Mouse (Mus musculus): Measurements from ENCODE around the gene Ngfr.
"Not testable (repeated sequence)": the region's sequence is repeated elsewhere in the genome, so short reads cannot be mapped to it uniquely, and the experiment has no call there.

Gene Ngfr

DNA sequence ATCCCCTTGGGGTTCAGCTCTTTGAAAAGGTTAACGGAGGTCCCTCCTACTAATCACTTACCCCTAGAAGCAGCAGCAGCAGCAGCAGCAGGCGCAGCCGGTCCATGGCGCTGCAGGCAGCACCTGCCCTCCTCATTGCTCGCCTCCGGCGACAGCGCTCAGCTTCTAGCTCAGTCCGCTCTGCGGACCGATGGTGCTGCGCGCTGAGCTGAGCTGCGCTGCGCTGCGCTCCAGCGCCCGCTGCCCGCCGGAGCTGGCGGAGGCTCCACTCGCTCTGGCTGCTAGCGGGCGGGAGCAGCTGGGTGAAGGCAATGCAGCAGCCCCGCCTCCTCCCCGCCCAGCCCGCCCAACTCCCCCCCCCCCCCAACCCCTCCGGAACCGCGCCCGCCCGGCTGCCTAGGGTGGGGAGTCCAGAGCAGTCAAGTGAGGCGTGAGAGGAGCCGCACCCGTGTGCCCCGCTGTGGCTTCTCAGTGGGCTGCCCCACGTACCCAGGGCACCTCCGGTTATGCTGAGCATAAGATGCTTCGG, at the start of gene Ngfr:
Gene Ngfr, minus strand, starts transcription at position 313 of the 529 bp plus-strand sequence.
- DNase-seq = peak; percentile 35 to 69

DNA sequence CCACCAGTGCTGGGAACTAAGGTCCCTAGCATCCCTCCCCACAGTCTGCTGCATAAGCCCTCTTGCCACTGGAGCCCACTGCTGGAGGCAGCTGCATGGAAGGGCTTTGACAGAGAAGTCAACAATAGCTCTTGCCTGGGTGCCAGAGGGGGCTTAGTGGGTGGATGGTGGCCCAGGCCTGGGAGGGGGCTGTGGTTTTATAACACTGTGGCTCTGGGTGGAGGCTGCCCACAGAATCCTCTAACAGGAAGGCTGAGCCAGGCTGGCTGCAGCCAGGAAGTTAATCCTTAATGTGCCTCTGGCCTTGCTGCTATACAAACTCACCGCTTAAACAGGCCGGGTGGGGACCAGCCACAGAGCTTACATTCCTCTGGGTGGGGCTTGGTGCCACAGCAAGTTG, 47.5 kb upstream of the Ngfr start:
- DNase-seq = no peak

DNA sequence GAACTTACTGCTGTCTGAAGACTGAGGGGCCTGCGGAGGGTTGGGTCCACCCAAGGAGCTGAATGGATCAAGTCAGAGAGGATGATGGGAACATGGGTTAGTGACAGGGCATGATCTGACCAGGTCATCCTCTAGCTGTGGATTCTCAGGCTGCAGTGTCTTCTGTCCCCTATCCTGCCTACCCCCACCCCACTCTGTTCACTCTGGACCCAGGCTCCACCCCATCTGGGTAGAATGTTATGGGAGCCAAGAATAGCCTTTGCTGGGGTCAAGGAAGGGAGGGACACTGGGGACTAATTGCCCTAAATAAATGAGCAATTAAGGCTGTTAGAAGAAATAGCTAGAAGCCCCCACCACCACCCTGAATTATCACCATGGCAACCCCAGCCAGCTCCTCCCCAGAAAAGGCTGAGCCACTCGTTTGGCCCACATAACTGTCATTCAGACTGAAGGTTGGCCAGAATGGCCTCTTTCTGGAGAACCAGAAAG, 46.0 kb upstream of the Ngfr start:
- DNase-seq = no peak

DNA sequence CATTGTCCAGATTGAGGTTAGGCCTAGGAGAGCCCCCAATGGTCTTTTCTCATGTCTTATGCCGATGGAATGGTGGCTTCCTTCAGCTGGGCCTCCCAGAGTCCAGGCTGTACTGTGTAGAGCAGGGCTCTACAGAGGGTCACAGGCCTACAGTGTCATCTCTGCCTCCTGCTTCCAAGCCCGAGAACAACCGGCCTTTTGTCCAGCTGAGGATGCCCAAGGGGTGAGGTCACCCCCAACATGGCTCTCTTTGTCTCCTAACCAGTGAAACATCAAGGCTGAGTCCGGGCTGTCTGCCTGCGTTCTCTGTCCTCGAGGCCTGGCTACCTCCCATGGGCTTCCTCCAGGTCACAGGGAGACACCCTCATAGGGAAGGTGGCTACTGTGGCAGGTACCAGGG, 44.9 kb upstream of the Ngfr start:
- no peak for DNase-seq

DNA sequence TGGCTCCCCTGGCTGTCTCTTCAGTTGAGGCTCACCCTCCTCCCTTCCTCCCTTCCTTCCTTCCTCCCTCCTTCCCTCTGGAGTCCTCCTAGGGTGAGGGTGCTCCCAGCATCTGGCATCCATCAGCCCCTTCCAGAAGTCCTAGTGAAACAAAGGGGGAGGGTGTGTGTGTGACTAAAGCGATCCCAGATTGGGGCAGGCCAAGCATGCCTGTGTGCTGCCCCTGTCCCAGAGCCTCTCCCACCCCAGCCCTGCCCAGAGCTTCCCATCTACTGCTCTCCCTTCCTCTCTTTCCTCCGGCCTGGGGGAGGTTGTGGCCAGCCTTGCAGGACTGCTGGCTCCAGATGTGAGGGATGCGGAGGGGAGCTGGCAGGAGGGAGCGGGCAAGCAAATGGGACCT, 43.8 kb upstream of the Ngfr start:
- DNase-seq = no peak

DNA sequence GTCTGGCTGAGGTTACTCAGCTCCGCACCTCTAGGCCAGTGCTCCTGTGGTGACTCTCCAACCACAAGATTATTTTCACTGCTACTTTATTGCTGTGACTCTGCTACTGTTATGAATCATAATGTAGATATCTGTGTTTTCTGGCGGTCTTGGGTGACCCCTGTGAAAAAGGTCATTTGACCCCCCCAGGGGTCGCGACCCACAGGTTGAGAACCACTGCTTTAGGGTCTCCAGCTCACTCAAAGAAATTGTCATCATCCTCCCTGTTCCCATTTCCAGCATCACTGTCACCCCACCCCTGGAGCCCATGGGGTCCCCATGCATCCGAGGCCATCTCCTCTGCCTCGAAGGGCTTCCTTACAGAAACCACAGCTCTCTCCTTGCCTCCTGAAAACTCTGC, 43.0 kb upstream of the Ngfr start:
- DNase-seq = no peak

DNA sequence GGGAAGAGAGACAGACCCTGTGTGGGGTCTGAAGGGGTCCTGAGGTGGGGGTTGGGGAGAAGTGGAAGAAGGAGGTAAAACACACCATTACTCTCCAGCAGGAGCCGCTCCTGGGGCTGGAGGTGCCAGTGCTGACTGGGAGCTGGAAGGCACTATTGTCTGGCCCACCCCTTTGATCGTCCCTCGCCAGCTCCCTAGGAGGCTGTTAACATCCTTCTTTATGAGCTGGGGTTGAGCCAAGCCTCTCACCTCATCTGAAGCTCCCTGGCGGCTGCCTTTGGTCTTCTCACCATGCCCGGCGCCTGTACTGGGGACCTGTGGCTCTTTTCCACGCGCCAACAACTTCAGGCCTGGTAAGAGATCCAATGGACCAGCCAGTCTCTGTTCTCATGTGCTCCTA, 34.9 kb upstream of the Ngfr start:
- DNase-seq = no peak

DNA sequence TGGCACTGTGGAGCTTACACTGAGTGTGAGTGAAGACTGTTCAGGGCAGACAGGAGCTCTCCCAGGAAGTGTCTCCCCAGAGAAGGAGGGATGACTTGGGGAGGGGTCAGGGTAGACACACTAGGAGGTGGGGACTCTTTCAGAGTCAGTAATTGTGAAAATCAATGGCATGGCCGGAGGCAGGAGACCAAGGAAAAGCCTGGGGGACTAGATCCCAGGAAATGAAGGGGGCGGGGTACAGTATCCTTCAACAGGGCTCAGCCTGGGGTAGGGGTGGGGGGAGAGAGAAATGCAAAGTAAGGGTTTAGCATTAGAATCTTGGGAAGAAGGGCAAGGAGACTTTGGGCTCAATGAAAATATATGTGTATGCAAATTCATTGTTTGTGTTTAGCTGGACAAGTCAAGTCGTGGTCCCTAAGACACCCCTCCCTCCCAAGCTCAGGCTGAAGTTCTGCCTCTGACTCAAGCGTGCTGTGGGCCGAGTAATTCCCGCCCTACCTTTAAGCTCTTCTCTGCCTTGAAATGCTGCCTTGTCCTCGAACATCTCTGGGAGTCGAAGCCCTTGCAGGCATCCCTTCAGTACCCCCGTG, 34.1 kb upstream of the Ngfr start:
- no peak for DNase-seq

DNA sequence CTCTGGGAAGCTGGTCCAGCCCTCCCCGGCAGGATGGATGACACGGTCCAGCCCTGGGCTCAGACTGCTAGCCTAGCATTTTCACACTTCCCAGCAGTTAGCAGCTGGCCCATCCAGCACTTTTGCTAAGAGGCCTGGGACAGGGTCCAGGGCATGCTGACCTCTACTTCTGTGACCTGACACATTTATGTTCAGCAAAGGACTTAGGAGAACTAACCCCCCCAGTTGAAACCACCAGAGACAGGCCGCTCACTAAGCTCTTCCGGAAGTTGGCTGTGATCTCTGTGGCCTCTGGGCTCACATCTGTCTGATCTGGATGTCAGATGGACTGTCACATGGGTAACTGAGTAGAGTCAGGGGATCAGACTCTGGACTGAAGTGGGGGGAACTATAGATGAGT, 33.5 kb upstream of the Ngfr start:
- DNase-seq = peak; percentile 39 to 57

DNA sequence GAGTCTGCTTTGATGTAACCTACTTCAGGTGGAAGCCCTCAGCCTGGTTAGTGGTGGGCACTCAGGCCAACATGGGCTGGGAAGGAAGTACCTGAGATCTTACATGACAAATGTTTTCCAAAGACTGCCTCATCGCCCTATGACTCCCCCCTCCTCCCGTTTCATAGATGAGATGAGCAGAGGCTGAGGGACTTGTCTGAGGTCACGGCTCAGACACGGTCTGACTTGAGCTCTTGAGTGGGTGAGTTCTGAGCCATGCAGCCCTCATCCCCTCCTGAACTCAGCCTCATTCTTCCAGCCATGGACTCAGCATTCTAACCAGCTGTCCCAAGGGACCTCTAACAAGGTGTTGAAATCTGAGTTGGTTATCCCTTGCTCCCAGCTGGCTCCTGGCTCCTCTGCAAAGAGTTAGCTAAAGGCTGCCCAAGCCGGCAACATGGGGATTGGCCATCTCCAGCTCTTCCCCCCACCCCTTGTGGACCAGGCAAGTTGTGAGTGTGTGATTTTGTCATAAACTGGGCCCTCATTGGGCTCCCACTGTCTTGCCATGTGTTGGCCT, 32.4 kb upstream of the Ngfr start:
- DNase-seq = no peak

DNA sequence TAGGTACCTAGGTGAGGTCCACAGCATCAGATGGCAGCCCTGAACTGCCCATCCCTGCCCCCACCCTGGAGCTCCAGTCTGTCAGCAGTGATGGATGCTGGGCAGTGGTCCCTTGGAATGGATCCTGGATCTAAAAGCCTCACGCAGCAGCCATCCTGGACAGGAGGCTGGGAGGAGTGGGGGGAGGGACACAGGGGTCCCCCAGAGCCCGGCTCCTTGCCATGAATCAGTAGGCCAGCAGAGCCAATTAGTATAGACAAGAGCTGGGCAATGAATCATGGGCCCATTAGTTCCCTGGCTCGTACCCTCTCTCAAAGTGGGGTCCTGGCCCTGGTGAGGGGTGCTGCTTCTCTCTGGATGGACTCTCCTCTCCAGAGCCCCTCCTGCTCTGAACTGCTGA, 31.5 kb upstream of the Ngfr start:
- no peak for DNase-seq

DNA sequence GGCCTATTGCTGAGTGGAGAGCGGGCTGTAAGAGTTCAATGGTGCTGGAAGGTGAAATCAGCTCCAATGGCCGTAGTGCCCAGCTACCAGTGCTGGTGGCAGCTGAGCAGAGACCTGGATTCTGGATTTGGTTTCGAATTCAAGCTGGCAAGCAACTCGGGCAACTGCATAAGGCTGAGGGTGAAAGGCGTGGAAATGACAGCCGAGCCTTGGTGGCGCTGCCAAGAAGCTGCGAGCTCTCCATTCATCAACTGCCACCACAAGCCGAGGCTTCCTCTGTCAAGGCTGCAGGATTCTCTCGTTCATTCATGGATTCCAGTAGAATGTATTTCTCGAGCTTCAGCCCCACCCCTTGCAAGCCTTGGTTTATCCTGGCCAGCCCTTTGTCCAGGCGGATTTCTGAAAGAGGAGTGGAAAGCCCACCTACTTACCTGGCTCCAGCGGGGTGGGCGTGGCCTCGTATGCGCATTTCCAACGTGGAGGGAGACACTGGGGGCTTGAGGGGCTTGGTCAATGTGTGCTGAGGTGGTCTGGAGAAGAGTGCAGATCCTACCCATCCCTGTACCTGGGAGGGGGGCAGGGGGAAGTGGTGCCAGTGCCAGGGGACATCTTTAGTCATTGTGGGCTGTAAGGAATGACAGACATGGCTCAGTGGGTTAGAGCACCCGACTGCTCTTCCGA, 30.4 kb upstream of the Ngfr start:
- DNase-seq = no peak

DNA sequence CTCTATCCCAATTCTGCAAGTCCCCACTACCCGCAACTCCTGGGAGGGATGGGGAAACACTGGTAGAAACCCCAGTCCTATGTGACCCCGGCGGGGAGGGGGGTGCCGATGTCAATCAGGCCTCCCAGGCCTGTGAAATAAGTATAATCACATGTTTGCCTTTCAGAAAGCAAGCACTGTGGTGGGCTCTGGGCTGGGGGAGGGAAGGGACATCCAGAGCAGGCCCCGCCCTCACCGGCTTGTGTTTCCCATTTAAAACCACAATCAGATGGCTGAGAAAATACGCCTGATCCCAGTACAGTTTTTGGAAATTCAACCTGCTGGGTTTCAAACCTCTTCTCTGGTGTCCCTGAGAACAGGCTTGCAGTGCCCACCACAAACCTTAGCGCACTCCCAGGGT, 27.2 kb upstream of the Ngfr start:
- DNase-seq = no peak

DNA sequence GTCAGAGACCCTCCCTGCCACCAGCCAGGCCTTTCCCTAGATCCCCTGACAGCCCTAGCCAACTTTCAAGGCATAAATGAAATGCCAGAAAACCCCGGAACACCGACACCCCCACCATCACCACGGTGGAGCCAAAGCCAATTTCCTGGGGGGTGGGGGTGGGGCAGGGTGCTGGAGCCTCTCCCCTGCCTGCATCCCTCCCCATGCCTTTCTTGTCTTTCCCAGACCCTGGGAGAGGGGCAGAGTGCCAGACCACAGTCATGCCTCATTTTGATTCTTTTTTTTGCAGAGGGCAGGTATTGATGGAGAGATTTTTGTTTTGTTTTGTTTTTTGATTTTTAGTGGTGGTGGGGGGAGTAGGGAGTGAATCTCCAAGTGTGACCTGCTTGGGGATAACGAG, 23.7 kb upstream of the Ngfr start:
- no peak for DNase-seq

DNA sequence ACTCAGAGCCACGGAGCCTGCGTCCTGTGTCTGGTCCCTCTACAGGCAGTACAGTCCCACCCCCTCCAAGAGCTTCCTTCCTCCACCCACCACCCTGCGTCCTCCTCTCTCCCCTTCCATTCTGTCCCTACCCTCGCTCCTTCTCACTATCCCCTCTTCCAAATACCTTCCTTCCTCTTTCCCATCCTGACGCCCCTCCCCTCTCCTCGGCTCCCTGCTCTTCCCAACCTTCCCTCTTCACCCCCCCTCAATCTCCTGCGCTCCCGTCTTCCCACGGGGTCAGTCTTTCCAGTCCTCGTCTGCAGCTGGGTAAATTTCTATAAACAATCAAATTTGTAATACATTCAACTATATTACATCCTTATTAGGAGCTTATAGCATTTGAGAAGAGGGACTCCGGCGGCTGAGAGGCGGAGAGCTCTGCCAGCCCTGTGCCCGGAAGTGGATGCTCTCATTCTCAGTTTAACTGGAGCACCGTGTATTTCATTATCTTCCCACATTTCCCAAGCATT, 22.9 kb upstream of the Ngfr start:
- no peak for DNase-seq

DNA sequence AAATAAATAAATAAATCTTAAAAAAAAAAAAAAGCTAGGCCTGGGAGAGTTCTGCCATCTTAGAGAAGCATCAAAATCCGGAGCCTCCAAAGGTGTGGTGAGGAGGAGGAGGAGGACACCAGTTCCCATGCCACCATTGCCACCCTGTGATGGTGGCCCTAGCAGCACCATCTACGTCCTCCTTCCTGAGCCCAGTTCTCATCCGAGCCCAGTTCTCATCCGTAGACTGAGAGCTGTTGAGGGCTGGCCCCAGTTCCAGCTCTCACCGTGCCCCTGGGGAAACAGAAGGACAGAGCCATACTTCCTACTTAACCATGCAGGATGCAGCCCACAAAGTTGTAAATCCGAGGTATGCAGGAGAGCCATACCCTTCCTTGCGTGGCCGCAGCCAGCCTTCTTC, 22.4 kb upstream of the Ngfr start:
- no peak for DNase-seq

DNA sequence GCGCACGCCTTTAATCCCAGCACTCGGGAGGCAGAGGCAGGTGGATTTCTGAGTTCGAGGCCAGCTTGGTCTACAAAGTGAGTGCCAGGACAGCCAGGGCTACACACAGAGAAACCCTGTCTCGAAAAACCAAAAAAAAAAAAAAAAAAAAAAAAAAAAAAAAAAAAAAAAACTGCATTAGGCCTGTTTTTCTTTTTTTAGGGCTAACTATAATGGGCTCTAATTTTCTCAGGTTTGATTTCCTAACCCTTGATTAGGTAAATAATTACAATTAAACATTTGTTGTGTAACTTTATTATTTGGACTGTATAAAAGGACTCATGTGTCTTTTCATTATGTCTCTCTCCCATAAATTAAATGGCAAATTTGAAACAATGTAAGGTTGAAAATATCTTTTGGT, 19.8 kb upstream of the Ngfr start:
- not testable (repeated sequence) for DNase-seq

DNA sequence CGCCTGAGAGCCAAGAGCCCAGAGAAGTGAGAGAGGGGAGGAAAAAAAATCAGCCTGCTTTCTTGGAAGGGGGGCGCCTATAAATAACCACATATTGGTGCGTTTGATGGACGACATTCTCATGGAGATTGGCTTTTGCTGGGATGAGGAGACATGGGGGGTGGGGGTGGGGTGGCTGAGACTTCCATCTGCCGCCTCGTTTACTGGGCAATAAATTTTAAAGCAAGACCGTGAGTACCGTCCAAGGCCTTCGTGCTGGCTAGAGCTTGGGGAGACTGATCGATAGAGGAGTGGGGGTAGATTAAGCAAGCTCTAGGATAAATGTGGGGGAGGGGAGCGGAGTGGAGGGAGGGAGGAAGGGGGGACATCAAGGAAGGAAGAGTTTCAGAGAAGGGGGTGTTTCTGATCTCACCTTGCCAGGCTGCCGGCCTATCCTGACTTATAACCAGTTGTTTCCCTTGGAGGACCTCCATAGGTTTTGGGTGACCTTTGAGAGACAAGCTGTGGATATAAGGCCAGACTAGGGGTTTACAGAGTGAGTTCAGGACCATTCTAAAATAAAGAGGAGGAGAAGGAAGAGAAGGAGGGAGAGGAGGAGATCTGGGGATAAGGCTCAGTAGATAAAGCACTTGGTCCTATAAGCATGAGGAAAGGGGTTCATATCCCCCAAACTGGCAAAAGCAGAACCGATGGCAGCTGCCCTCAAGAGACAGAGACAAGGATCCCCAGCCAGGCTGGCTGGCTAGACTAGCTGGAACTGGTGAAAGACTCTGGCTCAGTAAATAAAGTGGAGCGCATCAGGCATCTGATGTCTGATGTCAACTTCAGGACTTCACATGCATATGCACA, 10.9 kb upstream of the Ngfr start:
- no peak for DNase-seq

DNA sequence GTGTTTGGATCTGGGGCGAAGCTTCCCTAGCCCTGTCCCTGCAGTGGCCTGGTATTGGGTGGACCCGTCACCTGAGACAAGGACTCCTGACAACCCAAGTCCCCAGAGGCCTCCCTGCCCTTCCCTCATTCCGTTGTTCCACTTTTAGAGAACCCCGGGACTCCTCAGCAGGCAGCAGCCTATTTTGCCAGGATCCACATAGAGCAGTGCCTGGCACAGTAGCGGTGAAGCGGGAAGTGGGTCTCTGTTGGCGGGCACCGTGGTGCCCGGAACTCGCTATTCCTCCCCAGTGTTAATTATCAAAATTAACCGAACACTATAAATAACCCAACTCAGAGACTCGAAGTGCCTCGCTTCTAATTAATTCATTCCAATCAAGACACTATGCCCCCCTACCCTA, 10.2 kb upstream of the Ngfr start:
- no peak for DNase-seq

DNA sequence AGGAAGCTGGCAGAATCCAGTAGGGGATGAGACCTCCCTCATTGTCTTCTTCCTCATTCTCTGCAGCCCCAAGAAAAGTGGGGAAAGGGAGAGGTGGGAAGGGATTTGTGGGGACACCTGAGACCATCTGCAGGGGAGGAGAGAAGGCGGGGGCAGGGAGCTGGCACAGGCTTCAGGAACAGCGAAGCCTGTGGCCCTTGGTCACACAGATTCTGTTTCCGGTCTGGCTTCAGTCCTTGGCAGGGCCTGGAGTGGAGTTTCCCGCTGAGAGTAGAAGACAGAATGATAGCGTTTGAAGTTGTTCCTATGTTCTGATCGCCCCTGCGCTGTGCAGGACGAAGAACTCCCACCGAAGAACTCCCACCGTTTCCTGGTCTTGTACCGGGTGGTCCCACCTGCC, 9.2 kb upstream of the Ngfr start:
- DNase-seq = peak; percentile 40 to 68

DNA sequence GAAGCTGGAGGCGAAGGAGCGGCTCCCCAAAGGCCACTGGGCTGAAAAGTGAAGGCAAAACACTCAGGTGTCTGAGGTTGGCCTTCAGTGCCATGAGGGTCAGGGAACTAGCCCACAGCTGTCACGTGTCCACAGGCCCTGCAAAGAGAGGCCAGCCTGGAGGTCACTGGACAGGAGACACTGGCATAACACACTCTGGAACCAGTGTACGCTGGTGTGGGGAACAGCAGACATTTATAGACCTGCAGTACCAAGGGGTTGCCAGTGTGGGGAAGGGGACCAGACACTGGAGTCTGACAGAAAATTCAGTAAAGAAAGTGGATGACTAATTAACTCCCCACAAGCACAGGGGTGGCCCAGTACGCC, 8.6 kb upstream of the Ngfr start:
- DNase-seq = peak in 1 of 2 experiments; percentile 20

DNA sequence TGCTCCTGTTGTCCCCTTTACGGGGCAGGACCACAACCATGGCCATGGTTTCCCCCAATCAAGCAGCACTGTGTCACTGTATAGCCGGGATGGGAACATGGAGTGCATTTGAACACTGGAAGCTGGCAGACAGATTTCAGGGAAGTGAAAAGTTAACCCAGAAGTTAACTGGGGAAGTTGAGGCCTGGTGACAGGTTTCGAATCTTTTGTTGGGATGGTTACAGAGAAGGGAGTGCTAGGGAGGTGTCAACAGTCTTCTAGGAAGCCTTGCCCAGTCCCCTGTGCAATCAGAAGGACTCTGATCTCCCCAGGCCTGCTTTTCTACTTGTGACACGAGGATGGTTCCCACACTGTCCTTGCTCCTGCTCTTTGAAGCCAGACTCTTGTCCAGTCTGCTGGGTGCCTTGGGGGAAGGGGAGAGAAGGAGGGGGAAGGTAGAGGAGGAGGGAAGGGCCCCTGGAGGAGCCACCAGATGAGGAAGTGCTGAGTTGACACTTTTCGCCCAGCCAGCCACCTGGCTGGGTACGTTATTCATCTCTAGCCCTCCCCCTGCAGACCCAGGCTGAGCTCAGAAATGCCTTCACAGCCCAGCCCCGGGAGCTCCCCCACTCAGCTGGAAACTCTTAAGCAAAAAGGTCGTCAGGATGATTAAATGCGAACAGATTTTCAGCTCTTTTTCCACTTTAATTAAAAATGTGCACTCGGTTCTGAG, 8.1 kb upstream of the Ngfr start:
- no peak for DNase-seq
